Mouse (Mus musculus): ENCODE measurements at regions not wholly inside any gene's neighbourhood (a gene's known extent, or its start where the extent isn't known, plus 50 kb on each side); places are given as distances from the start of the nearest gene placed in this dataset.
A peak's percentile ranks its signal among the peaks of the same experiment; 100 is the strongest.

GRCm38 (mm10) chr10:19472949-19473535, 116.7 kb downstream of the Olig3 start:
- Histone ChIP-seq H3K4me3 (ENCODE audit: insufficient read depth, low read depth, low read length) (no peak overlapping the region), H3K4me1 (ENCODE audit: control insufficient read depth, insufficient read depth, low read length) (no peaks in the 10 kb centered on the region), H3K27me3 (ENCODE audit: control insufficient read depth, insufficient read depth, low read length) (no peaks in the 10 kb centered on the region), H3K27ac (replicated peaks; ENCODE audit: insufficient read depth, low read depth, low read length) (no peak overlapping the region), H3K36me3 (ENCODE audit: control insufficient read depth, insufficient read depth, low read length) (no peaks in the 10 kb centered on the region), H3K9ac (ENCODE audit: low read depth, low read length) (no peak overlapping the region), H3K79me2 (ENCODE audit: control insufficient read depth, insufficient read depth, low read length) (no peaks in the 10 kb centered on the region)
- 83% methylated on average over 3 of the region's 3 CpGs for WGBS
- TF ChIP-seq POLR2A (IDR thresholded peaks at IDR 0.05; ENCODE audit: extremely low read depth, insufficient read depth, low read length) (no peak), CTCF (IDR thresholded peaks at IDR 0.05; ENCODE audit: low read depth, low read length) (no peak)
- DNase-seq (ENCODE audit: extremely low read depth, low read depth, low spot score), result no peak

GRCm38 (mm10) chr10:19485537-19486135, 106.1 kb upstream of the Ifngr1 start:
- Histone ChIP-seq H3K4me1 (ENCODE audit: control insufficient read depth, insufficient read depth, low read length) (peaks cover under 1% of the 10 kb centered on the region), H3K79me2 (ENCODE audit: control insufficient read depth, insufficient read depth, low read length) (no peaks in the 10 kb centered on the region), H3K9ac (ENCODE audit: low read depth, low read length) (no peak overlapping the region), H3K27ac (replicated peaks; ENCODE audit: insufficient read depth, low read depth, low read length) (no peak overlapping the region), H3K36me3 (ENCODE audit: control insufficient read depth, insufficient read depth, low read length) (no peaks in the 10 kb centered on the region), H3K4me3 (ENCODE audit: insufficient read depth, low read depth, low read length) (no peak overlapping the region), H3K27me3 (ENCODE audit: control insufficient read depth, insufficient read depth, low read length) (no peaks in the 10 kb centered on the region)
- no peak for DNase-seq (ENCODE audit: extremely low read depth, low read depth, low spot score)
- no peak for TF ChIP-seq POLR2A (IDR thresholded peaks at IDR 0.05; ENCODE audit: extremely low read depth, insufficient read depth, low read length)
- TF ChIP-seq CTCF (IDR thresholded peaks at IDR 0.05; ENCODE audit: low read depth, low read length), result no peak
- 78% methylated on average over 15 of the region's 15 CpGs for WGBS

DNA sequence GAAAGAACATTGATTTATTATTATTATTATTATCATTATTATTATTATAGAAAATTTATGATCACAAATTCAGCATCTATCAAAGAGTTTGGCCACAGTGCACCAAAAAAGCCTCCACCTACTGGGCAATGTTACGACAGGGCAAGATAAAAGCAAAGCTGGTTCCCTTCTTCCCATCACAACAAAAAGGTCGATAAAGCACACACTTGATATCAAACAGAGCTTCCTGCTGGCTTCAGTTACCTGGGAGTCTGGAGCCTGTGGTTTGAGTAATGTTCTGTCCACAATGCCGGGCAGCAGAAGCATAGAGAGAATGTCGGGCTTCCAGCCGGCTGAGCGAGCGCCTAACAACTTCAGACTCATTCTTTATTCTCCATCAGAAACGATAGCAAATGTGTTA, 101.2 kb upstream of the Ifngr1 start:
- no peak overlapping the region for H3K27ac ChIP-seq (replicated peaks; ENCODE audit: insufficient read depth, low read depth, low read length)
- H3K4me1 ChIP-seq (ENCODE audit: control insufficient read depth, insufficient read depth, low read length), result peaks cover 4% of the 10 kb centered on the region
- no peaks in the 10 kb centered on the region for H3K36me3 ChIP-seq (ENCODE audit: control insufficient read depth, insufficient read depth, low read length)
- WGBS, result 17% methylated on average over 8 of the region's 8 CpGs
- TF ChIP-seq CTCF (IDR thresholded peaks at IDR 0.05; ENCODE audit: low read depth, low read length) (no peak), POLR2A (IDR thresholded peaks at IDR 0.05; ENCODE audit: extremely low read depth, insufficient read depth, low read length) (no peak)
- H3K27me3 ChIP-seq (ENCODE audit: control insufficient read depth, insufficient read depth, low read length), result no peaks in the 10 kb centered on the region
- H3K9ac ChIP-seq (ENCODE audit: low read depth, low read length), result no peak overlapping the region
- DNase-seq (ENCODE audit: extremely low read depth, low read depth, low spot score), result peak; percentile 71
- H3K4me3 ChIP-seq (ENCODE audit: insufficient read depth, low read depth, low read length), result no peak overlapping the region
- H3K79me2 ChIP-seq (ENCODE audit: control insufficient read depth, insufficient read depth, low read length), result no peaks in the 10 kb centered on the region

DNA sequence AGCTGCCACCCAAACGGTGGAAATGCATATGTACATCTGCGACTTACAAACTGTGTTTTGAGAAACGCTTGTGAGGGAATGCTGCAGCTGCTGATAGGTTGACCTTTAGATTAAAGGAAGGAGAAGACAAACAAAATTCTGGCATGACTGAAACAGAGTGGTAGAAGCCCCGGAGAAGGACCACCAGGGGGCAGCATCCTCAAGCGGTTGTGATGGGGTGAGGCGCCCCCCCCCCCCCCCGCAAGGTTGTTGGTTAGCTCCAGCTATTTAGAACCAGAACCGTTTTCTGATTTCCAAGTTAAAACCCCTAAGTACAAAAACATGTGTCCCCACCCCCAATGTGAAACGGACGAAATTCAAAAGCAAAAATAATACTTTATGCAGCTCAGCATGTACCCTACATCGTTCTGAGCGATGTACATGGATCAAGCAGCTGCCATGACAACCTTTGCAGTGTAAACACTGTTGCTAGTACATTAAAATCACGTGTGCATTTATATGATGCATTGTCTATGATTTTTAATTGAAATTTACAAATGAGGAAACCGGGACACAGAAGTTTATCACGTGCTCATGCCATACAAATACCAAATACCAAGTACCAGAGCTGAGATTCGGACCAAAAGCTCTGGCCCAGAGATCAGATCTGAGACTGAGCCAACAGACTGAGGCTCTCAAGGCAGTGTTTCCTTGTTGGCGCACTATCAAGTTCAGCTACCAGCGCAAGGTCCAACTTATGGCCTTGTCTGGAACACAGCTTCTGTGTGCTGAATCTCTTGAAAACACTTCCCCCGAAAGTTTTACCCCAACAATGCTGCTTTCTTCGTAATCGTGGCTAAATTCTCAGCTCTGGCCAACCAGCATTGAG, 100.0 kb upstream of the Ifngr1 start:
- no peaks in the 10 kb centered on the region for H3K36me3 ChIP-seq (ENCODE audit: control insufficient read depth, insufficient read depth, low read length)
- TF ChIP-seq CTCF (IDR thresholded peaks at IDR 0.05; ENCODE audit: low read depth, low read length) (peak; percentile 57), POLR2A (IDR thresholded peaks at IDR 0.05; ENCODE audit: extremely low read depth, insufficient read depth, low read length) (no peak)
- no peaks in the 10 kb centered on the region for H3K27me3 ChIP-seq (ENCODE audit: control insufficient read depth, insufficient read depth, low read length)
- H3K9ac ChIP-seq (ENCODE audit: low read depth, low read length), result no peak overlapping the region
- no peaks in the 10 kb centered on the region for H3K79me2 ChIP-seq (ENCODE audit: control insufficient read depth, insufficient read depth, low read length)
- peaks cover 4% of the 10 kb centered on the region for H3K4me1 ChIP-seq (ENCODE audit: control insufficient read depth, insufficient read depth, low read length)
- 38% methylated on average over 21 of the region's 21 CpGs for WGBS
- H3K4me3 ChIP-seq (ENCODE audit: insufficient read depth, low read depth, low read length), result no peak overlapping the region
- H3K27ac ChIP-seq (replicated peaks; ENCODE audit: insufficient read depth, low read depth, low read length), result no peak overlapping the region
- DNase-seq (ENCODE audit: extremely low read depth, low read depth, low spot score), result peak; percentile 39

DNA sequence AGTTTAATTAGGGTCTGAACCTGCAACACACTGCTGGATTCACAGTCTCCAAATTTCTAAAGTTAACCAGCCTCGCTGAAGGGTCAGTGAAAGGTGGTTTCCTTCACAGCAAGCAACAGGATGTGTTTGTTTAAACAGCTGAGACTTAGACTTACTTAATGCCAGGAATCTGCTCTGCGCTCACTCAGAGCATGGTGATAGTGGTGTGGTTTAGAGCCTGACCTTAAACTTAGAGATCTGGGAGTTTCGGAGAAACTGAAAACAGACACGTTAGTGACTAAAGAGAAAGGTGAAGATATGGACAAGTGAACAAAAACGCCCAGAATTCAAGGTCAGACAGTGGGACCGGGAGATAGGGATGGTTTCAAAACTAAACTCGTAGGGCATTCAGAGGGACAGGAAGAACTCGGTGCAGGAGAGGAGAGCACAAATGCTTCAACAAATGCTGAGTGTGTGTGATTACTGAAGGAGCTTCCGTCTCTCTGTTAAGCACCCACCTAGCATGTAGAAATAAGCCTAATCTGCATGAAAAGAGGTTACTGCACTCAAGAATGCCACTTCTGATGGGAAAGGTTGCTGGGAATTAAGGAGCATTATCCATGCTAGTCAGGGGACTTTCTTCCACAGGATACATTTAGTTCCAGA, 97.2 kb upstream of the Ifngr1 start:
- H3K27ac ChIP-seq (replicated peaks; ENCODE audit: insufficient read depth, low read depth, low read length), result peak overlapping the region; percentile 55
- H3K27me3 ChIP-seq (ENCODE audit: control insufficient read depth, insufficient read depth, low read length), result no peaks in the 10 kb centered on the region
- no peaks in the 10 kb centered on the region for H3K36me3 ChIP-seq (ENCODE audit: control insufficient read depth, insufficient read depth, low read length)
- TF ChIP-seq CTCF (IDR thresholded peaks at IDR 0.05; ENCODE audit: low read depth, low read length) (no peak), POLR2A (IDR thresholded peaks at IDR 0.05; ENCODE audit: extremely low read depth, insufficient read depth, low read length) (no peak)
- peaks cover 4% of the 10 kb centered on the region for H3K4me1 ChIP-seq (ENCODE audit: control insufficient read depth, insufficient read depth, low read length)
- peak; percentile 23 for DNase-seq (ENCODE audit: extremely low read depth, low read depth, low spot score)
- no peak overlapping the region for H3K4me3 ChIP-seq (ENCODE audit: insufficient read depth, low read depth, low read length)
- WGBS, result 39% methylated on average over 9 of the region's 9 CpGs
- H3K79me2 ChIP-seq (ENCODE audit: control insufficient read depth, insufficient read depth, low read length), result no peaks in the 10 kb centered on the region
- H3K9ac ChIP-seq (ENCODE audit: low read depth, low read length), result no peak overlapping the region
